Mouse (Mus musculus) MEL-GATA-1-ER (cell line): ENCODE measurements around the gene Frmpd3.

Source experiments
- DNase-seq: peaks from one replicate; pipeline ENCODE4 v3.0.0-alpha.2; 2012; ENCODE audit warnings: low read depth; ENCODE audit errors: extremely low read depth

The Frmpd3 gene

DNA sequence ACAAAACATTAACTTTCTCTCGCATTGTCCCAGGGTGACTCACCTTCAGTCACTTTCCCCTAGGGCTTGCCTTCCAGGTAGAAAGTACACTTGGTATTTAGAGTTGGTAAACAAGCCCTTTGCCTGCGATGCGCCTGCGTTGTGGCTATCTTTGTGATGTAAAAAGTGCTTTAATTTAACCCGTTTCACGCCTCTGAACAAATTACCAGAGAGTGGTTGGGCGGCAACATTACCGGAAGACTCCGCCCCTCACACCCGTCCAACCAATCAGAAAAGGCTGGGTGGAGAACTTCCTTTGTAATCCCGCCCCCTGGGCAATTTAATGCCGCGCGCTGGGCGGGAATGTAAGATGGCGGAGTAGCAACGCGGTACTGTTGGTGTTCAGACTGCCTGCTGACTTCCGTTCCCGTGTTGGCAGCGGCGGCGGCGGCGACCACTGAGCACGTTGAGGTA lies 114.2 kb downstream of the Frmpd3 start, which contains the start of gene Prps1:
TSS of gene Prps1 (plus strand) at position 335 of the 453 bp plus-strand sequence.
- peak; percentile 86 for DNase-seq

DNA sequence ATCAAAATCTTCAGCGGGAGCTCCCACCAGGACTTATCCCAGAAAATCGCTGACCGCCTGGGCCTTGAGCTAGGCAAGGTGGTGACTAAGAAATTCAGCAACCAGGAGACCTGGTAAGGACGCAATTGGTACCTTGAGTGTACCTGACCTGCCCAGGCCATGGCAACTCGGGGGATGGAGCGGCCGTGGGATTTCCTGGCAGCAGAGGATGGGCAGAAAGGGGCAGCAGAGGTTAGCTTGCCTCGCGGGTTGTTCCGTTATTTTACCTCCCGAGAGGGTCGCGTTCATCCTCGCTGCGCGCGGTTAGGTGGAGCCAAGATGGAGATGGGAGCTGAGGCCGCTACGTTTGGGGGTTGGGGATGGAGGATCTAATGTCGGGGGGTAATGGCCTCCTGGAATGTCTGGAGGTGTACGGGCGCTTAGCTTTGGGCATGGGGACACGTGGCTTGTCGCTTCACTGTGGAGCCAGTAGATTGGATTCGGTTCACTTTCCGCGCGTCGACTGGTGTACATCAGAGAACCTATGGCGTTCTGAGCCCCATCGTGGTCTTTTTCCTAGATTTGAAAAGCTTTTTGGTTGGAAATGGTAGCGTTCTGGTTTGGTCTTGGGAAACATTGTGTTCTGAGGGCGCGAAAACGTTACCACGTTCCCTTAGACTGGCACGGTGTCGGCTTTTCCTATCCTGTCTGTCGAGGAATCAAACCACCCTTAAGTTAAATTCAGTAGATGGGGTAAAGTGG lies 114.9 kb downstream of the Frmpd3 start:
- DNase-seq, result peak; percentile 32

GRCm38 (mm10) chrX:140457502-140457901 lies 115.4 kb downstream of the Frmpd3 start:
- DNase-seq, result peak; percentile 44

- DNase-seq, result peak; percentile 60
These were observed 136.2 kb downstream of the Frmpd3 start for GRCm38 (mm10) chrX:140478231-140478630.

DNA sequence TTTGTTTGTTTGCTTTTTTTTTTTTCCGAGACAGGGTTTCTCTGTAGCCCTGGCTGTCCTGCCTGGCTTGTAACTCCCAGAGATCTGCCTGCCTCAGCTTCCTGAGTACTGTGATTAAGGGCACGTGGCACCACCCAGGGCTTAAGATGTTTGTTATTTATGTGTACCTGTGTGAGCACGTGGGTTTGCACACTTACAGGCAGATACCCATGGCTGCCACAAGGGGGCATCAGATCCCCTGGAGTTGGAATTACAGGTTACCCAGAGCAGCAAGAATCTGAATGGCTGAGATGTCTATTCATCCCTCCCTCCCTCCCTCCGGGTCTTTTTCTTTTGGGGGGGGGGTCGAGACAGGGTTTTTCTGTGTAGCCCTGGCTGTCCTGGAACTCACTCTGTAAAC lies 137.1 kb downstream of the Frmpd3 start:
- DNase-seq, result peak; percentile 43
